Mouse (Mus musculus) layer of hippocampus, adult 18-20 months (tissue): ENCODE data around the gene Hinfp. TPM values are rescaled to one million over a fixed set of nuclear protein-coding genes. Genes with fewer than 3 reads are reported as not detected.

ENCODE experiments used
- DNase-seq, 2 experiments: peaks; one replicate each; pipeline ENCODE4 v3.0.0; 2022; ENCODE audit warnings: low spot score in 2 of 2
- microRNA-seq, 2 experiments: library from miRNA; unstranded; fragments of <30 nt; microRNA quantifications; one replicate each; pipeline ENCODE4 v1.2.0; 2021
- total RNA-seq, 2 experiments: library from RNA; stranded (reverse); gene quantifications; 2 replicates each; pipeline ENCODE4 v1.2.3; 2021

The Hinfp gene
- total RNA-seq, 2 experiments from 2014 or later, result 30.0 to 30.6 TPM

GRCm38 (mm10) chr9:44261388-44261787 is 44.1 kb downstream of the Hinfp start:
- DNase-seq, result no peak

GRCm38 (mm10) chr9:44259014-44259413 is 46.5 kb downstream of the Hinfp start:
- DNase-seq, result no peak

- no peak for DNase-seq
Measured at GRCm38 (mm10) chr9:44256213-44256612, 49.3 kb downstream of the Hinfp start.

GRCm38 (mm10) chr9:44255136-44255521 is 50.3 kb downstream of the Hinfp start:
- DNase-seq, result no peak

- peak in 1 of 2 experiments; percentile 50 for DNase-seq
Measured at GRCm38 (mm10) chr9:44254508-44255135, 50.8 kb downstream of the Hinfp start.

GRCm38 (mm10) chr9:44253441-44253840 is 52.0 kb downstream of the Hinfp start:
- DNase-seq, result no peak

- DNase-seq, result no peak
Measured at GRCm38 (mm10) chr9:44251314-44251713, 54.2 kb downstream of the Hinfp start, which contains the start of gene Pdzd3. Gene Pdzd3 (minus strand): TSS chr9:44251471.

- DNase-seq, result peak; percentile 46 to 68
Measured at GRCm38 (mm10) chr9:44250445-44250844, 55.0 kb downstream of the Hinfp start.

GRCm38 (mm10) chr9:44249181-44250146 is 56.0 kb downstream of the Hinfp start:
- peak; percentile 57 to 79 for DNase-seq

GRCm38 (mm10) chr9:44247907-44248306 is 57.6 kb downstream of the Hinfp start:
- no peak for DNase-seq

GRCm38 (mm10) chr9:44243621-44244020 is 61.9 kb downstream of the Hinfp start:
- no peak for DNase-seq

Small RNAs within 50 kb of the gene (microRNA-seq; reads per million reads assigned to microRNA genes)
- gene Gm44335, result 0 reads per million in 2 experiments

Other genes starting within 250 kb of the Hinfp start
- gene Usp2, start 238.7 kb downstream of the Hinfp start, total RNA-seq, result 10 to 100 TPM; 77.6 to 79.1 TPM
- gene Mfrp, start 203.9 kb downstream of the Hinfp start, total RNA-seq, result 1 to 10 TPM in 1 of 2 experiments, under 1 TPM in 1; 0.30 to 1.8 TPM
- gene C1qtnf5, start 198.4 kb downstream of the Hinfp start, total RNA-seq, result 10 to 100 TPM; 16.9 to 21.2 TPM
- gene Gm49380, start 192.2 kb downstream of the Hinfp start, total RNA-seq, result under 1 TPM in 1 of 2 experiments, not detected in 1; 0.38 TPM
- 10 to 100 TPM; 29.7 to 29.8 TPM for gene Rnf26, start 192.2 kb downstream of the Hinfp start, total RNA-seq
- 10 to 100 TPM in 1 of 2 experiments, 1 to 10 TPM in 1; 7.9 to 11.3 TPM for gene Mcam, start 171.2 kb downstream of the Hinfp start, total RNA-seq
- 10 to 100 TPM; 59.8 to 66.3 TPM for gene Cbl, start 71.6 kb downstream of the Hinfp start, total RNA-seq
- gene Ccdc153, start 65.0 kb downstream of the Hinfp start, total RNA-seq, result 1 to 10 TPM; 4.7 to 6.1 TPM
- 1 to 10 TPM in 1 of 2 experiments, under 1 TPM in 1; 0.86 to 1.5 TPM for gene Pdzd3, start 54.2 kb downstream of the Hinfp start, total RNA-seq
- 10 to 100 TPM; 10.0 to 11.8 TPM for gene Nlrx1, start 37.1 kb downstream of the Hinfp start, total RNA-seq
- gene Abcg4, start 17.1 kb downstream of the Hinfp start, total RNA-seq, result 10 to 100 TPM; 65.5 to 74.6 TPM
- 100 to 1,000 TPM; 197 to 228 TPM for gene C2cd2l, start 14.6 kb upstream of the Hinfp start, total RNA-seq
- gene Dpagt1, start 20.3 kb upstream of the Hinfp start, total RNA-seq, result 10 to 100 TPM; 14.7 to 15.7 TPM
- gene H2afx, start 29.0 kb upstream of the Hinfp start, total RNA-seq, result 10 to 100 TPM; 46.1 to 47.7 TPM
- gene Hmbs, start 38.6 kb upstream of the Hinfp start, total RNA-seq, result 10 to 100 TPM; 18.9 to 21.2 TPM
- gene Vps11, start 56.0 kb upstream of the Hinfp start, total RNA-seq, result 10 to 100 TPM; 54.9 to 56.6 TPM
- gene Hyou1, start 73.8 kb upstream of the Hinfp start, total RNA-seq, result 100 to 1,000 TPM; 130 to 141 TPM
- gene Slc37a4, start 91.2 kb upstream of the Hinfp start, total RNA-seq, result 10 to 100 TPM; 27.4 to 28.9 TPM
- gene Rps25, start 101.5 kb upstream of the Hinfp start, total RNA-seq, result 100 to 1,000 TPM; 717 to 799 TPM
- gene Trappc4, start 101.9 kb upstream of the Hinfp start, total RNA-seq, result 10 to 100 TPM; 70.1 to 72.2 TPM
- 10 to 100 TPM; 19.0 to 21.1 TPM for gene Ccdc84, start 112.9 kb upstream of the Hinfp start, total RNA-seq
- not detected for gene Foxr1, start 135.5 kb upstream of the Hinfp start, total RNA-seq
- not detected for gene Upk2, start 149.3 kb upstream of the Hinfp start, total RNA-seq
- 10 to 100 TPM; 64.0 to 72.3 TPM for gene Bcl9l, start 177.2 kb upstream of the Hinfp start, total RNA-seq